Mouse (Mus musculus) MEL (cell line): Measurements from ENCODE around the gene Xrcc4. TPM values are rescaled to one million over a fixed set of nuclear protein-coding genes. Genes with fewer than 3 reads are reported as not detected.
A peak's percentile ranks its signal among the peaks of the same experiment; 100 is the strongest.

Experiments
- DNase-seq: peaks from one replicate; pipeline ENCODE4 v3.0.0; 2011; ENCODE audit warnings: low read depth, low spot score
- H3K27ac ChIP-seq: 2 replicates; pipeline ENCODE4 v1.5.1; 2012; ENCODE audit warnings: low read depth, mild to moderate bottlenecking, control low read depth, low read length, moderate library complexity; ENCODE audit not compliant: control insufficient read depth
- H3K27me3 ChIP-seq, 2 experiments: fragments of 150-350 bp in 1 of 2; sonication (generic) in 1 of 2; 2 replicates each; pipeline ENCODE4 v1.6.1; 2012; ENCODE audit warnings: low read length in 2 of 2, mild to moderate bottlenecking in 2 of 2, improper control_type of control experiment in 1 of 2, moderate library complexity in 1 of 2; ENCODE audit not compliant: insufficient read depth in 2 of 2, control insufficient read depth in 1 of 2
- H3K36me3 ChIP-seq, 2 experiments: 2 replicates each; pipeline ENCODE4 v1.6.1; 2012 to 2014; ENCODE audit warnings: low read length in 2 of 2, improper control_type of control experiment in 1 of 2, inconsistent platforms in 1 of 2, mild to moderate bottlenecking in 1 of 2; ENCODE audit not compliant: insufficient read depth in 2 of 2, control insufficient read depth in 1 of 2
- H3K4me1 ChIP-seq, 2 experiments: fragments of 150-350 bp in 1 of 2; sonication (generic) in 1 of 2; 2 replicates each; pipeline ENCODE4 v1.6.1; 2012; ENCODE audit warnings: low read length in 2 of 2, improper control_type of control experiment in 1 of 2, mild to moderate bottlenecking in 1 of 2; ENCODE audit not compliant: insufficient read depth in 2 of 2, control insufficient read depth in 1 of 2
- H3K4me3 ChIP-seq, 2 experiments: fragments of 150-350 bp in 1 of 2; sonication (generic) in 1 of 2; 2 replicates each; pipeline ENCODE4 v1.5.1; 2012; ENCODE audit warnings: low read depth in 2 of 2, low read length in 2 of 2, mild to moderate bottlenecking in 2 of 2, moderate library complexity in 2 of 2, control low read depth in 1 of 2, improper control_type of control experiment in 1 of 2; ENCODE audit not compliant: control insufficient read depth in 1 of 2, insufficient read depth in 1 of 2
- H3K79me2 ChIP-seq: 2 replicates; pipeline ENCODE4 v1.6.1; 2012; ENCODE audit warnings: mild to moderate bottlenecking, low read length, moderate library complexity; ENCODE audit not compliant: control insufficient read depth, poor library complexity, insufficient read depth
- H3K9ac ChIP-seq: 2 replicates; pipeline ENCODE4 v1.6.1; 2012; ENCODE audit warnings: low read depth, mild to moderate bottlenecking, control low read depth, low read length, moderate library complexity; ENCODE audit not compliant: control insufficient read depth, poor library complexity, severe bottlenecking
- H3K9me3 ChIP-seq: fragments of 150-350 bp; sonication (generic); replicated peaks from 2 replicates; pipeline ENCODE4 v1.6.1; 2012; ENCODE audit warnings: mild to moderate bottlenecking, low read length, improper control_type of control experiment, moderate library complexity; ENCODE audit not compliant: insufficient read depth
- BHLHE40 ChIP-seq: IDR thresholded peaks from 2 replicates; pipeline ENCODE4 v1.6.1; 2012; ENCODE audit warnings: low read depth, mild to moderate bottlenecking, inconsistent platforms, low read length, improper control_type of control experiment, borderline replicate concordance
- CHD1 ChIP-seq: IDR thresholded peaks from 2 replicates; pipeline ENCODE4 v1.6.1; 2012; ENCODE audit warnings: low read depth, mild to moderate bottlenecking, inconsistent platforms, low read length, improper control_type of control experiment
- CTCF ChIP-seq, 3 experiments: IDR thresholded peaks in 2 of 3; conservative IDR thresholded peaks in 1 of 3; 2 replicates each; pipeline ENCODE4 v1.5.1; 2011 to 2012; ENCODE audit warnings: low read length in 3 of 3, low read depth in 2 of 3, mild to moderate bottlenecking in 2 of 3, improper control_type of control experiment in 1 of 3, inconsistent platforms in 1 of 3, mixed read lengths in 1 of 3, moderate library complexity in 1 of 3; ENCODE audit not compliant: control insufficient read depth in 1 of 3, insufficient read depth in 1 of 3, poor library complexity in 1 of 3, severe bottlenecking in 1 of 3
- E2F4 ChIP-seq: IDR thresholded peaks from 2 replicates; pipeline ENCODE4 v1.6.1; 2011; ENCODE audit warnings: low read depth, low read length, improper control_type of control experiment, borderline replicate concordance
- ELF1 ChIP-seq: IDR thresholded peaks from 2 replicates; pipeline ENCODE4 v1.6.1; 2014; ENCODE audit warnings: low read depth, mild to moderate bottlenecking, inconsistent platforms, low read length, improper control_type of control experiment, moderate library complexity
- EP300 ChIP-seq, 2 experiments: IDR thresholded peaks; 2 replicates each; pipeline ENCODE4 v1.6.1; 2011; ENCODE audit warnings: improper control_type of control experiment in 2 of 2, low read length in 2 of 2, low read depth in 1 of 2, mild to moderate bottlenecking in 1 of 2
- ETS1 ChIP-seq: IDR thresholded peaks from 2 replicates; pipeline ENCODE4 v1.6.1; 2012; ENCODE audit warnings: low read depth, mild to moderate bottlenecking, inconsistent platforms, low read length, improper control_type of control experiment, moderate library complexity
- GABPA ChIP-seq: IDR thresholded peaks from 2 replicates; pipeline ENCODE4 v1.6.1; 2012; ENCODE audit warnings: low read depth, mild to moderate bottlenecking, inconsistent platforms, low read length, improper control_type of control experiment, moderate library complexity
- GATA1 ChIP-seq: IDR thresholded peaks from 2 replicates; pipeline ENCODE4 v1.6.1; 2011; ENCODE audit warnings: low read depth, low read length, improper control_type of control experiment
- HCFC1 ChIP-seq: IDR thresholded peaks from 2 replicates; pipeline ENCODE4 v1.6.1; 2012; ENCODE audit warnings: low read depth, mild to moderate bottlenecking, inconsistent platforms, low read length, improper control_type of control experiment, moderate library complexity
- MAFK ChIP-seq: IDR thresholded peaks from 2 replicates; pipeline ENCODE4 v1.6.1; 2011; ENCODE audit warnings: low read depth, mild to moderate bottlenecking, low read length, improper control_type of control experiment, borderline replicate concordance
- MAX ChIP-seq: IDR thresholded peaks from 2 replicates; pipeline ENCODE4 v1.6.1; 2011; ENCODE audit warnings: low read length, improper control_type of control experiment
- MAZ ChIP-seq: IDR thresholded peaks from 2 replicates; pipeline ENCODE4 v1.6.1; 2012; ENCODE audit warnings: low read depth, mild to moderate bottlenecking, inconsistent platforms, low read length, improper control_type of control experiment
- MEF2A ChIP-seq: IDR thresholded peaks from 2 replicates; pipeline ENCODE4 v1.6.1; 2014; ENCODE audit warnings: low read depth, mild to moderate bottlenecking, inconsistent platforms, low read length, improper control_type of control experiment; ENCODE audit not compliant: poor library complexity, insufficient replicate concordance, severe bottlenecking; ENCODE audit errors: extremely low read depth
- NELFE ChIP-seq: IDR thresholded peaks from 2 replicates; pipeline ENCODE4 v1.6.1; 2011; ENCODE audit warnings: low read depth, low read length, improper control_type of control experiment
- NRF1 ChIP-seq: IDR thresholded peaks from 2 replicates; pipeline ENCODE4 v1.6.1; 2014; ENCODE audit warnings: low read depth, mild to moderate bottlenecking, inconsistent platforms, low read length, improper control_type of control experiment, moderate library complexity; ENCODE audit not compliant: poor library complexity, insufficient read depth, severe bottlenecking
- POLR2A ChIP-seq, 2 experiments: IDR thresholded peaks; 2 replicates each; pipeline ENCODE4 v1.6.1; 2011 to 2012; ENCODE audit warnings: low read length in 2 of 2, mild to moderate bottlenecking in 2 of 2, control low read depth in 1 of 2, improper control_type of control experiment in 1 of 2, low read depth in 1 of 2, moderate library complexity in 1 of 2; ENCODE audit not compliant: control insufficient read depth in 1 of 2, insufficient read depth in 1 of 2, poor library complexity in 1 of 2
- POLR2AphosphoS5 ChIP-seq: IDR thresholded peaks from 2 replicates; pipeline ENCODE4 v1.6.1; 2012; ENCODE audit warnings: low read depth, borderline replicate concordance, mild to moderate bottlenecking, inconsistent platforms, low read length, moderate library complexity, mixed read lengths
- RAD21 ChIP-seq: IDR thresholded peaks from 2 replicates; pipeline ENCODE4 v1.6.1; 2011; ENCODE audit warnings: mild to moderate bottlenecking, low read depth, low read length, improper control_type of control experiment
- RCOR1 ChIP-seq: IDR thresholded peaks from 2 replicates; pipeline ENCODE4 v1.6.1; 2012; ENCODE audit warnings: low read depth, mild to moderate bottlenecking, inconsistent platforms, low read length, improper control_type of control experiment
- SIN3A ChIP-seq: IDR thresholded peaks from 2 replicates; pipeline ENCODE4 v1.6.1; 2012; ENCODE audit warnings: low read length, improper control_type of control experiment, inconsistent platforms
- SMC3 ChIP-seq: IDR thresholded peaks from 2 replicates; pipeline ENCODE4 v1.6.1; 2011; ENCODE audit warnings: low read depth, low read length, improper control_type of control experiment
- TAL1 ChIP-seq: IDR thresholded peaks from 2 replicates; pipeline ENCODE4 v1.6.1; 2012; ENCODE audit warnings: mild to moderate bottlenecking, inconsistent platforms, low read length, moderate library complexity, mixed read lengths
- TCF12 ChIP-seq: IDR thresholded peaks from 2 replicates; pipeline ENCODE4 v1.6.1; 2014; ENCODE audit warnings: low read depth, mild to moderate bottlenecking, inconsistent platforms, low read length, improper control_type of control experiment, moderate library complexity
- UBTF ChIP-seq: IDR thresholded peaks from 2 replicates; pipeline ENCODE4 v1.6.1; 2012; ENCODE audit warnings: low read depth, mild to moderate bottlenecking, inconsistent platforms, low read length, improper control_type of control experiment, moderate library complexity, borderline replicate concordance; ENCODE audit not compliant: insufficient read depth
- USF1 ChIP-seq: IDR thresholded peaks from 2 replicates; pipeline ENCODE4 v1.6.1; 2014; ENCODE audit warnings: low read depth, mild to moderate bottlenecking, inconsistent platforms, low read length, improper control_type of control experiment, moderate library complexity
- ZKSCAN1 ChIP-seq: IDR thresholded peaks from 2 replicates; pipeline ENCODE4 v1.6.1; 2012; ENCODE audit warnings: low read depth, mild to moderate bottlenecking, inconsistent platforms, low read length, improper control_type of control experiment, moderate library complexity
- ZNF384 ChIP-seq: IDR thresholded peaks from 2 replicates; pipeline ENCODE4 v1.6.1; 2012; ENCODE audit warnings: low read depth, mild to moderate bottlenecking, inconsistent platforms, low read length, improper control_type of control experiment
- polyA plus RNA-seq, 2 experiments: library from polyadenylated mRNA; stranded (reverse) in 1 of 2; unstranded in 1 of 2; fragments of >175 nt in 1 of 2; fragments of >200 nt in 1 of 2; gene quantifications; 2 replicates each; pipeline versions ENCODE4 v1.2.1 to v1.2.4; 2012; ENCODE audit warnings: low replicate concordance in 2 of 2, low read depth in 1 of 2; ENCODE audit not compliant: insufficient read length in 2 of 2, insufficient read depth in 1 of 2, missing spikeins in 1 of 2
- total RNA-seq: library from RNA; depleted of rRNA; stranded (reverse); fragments of 300-350 nt; gene quantifications from 2 replicates; pipeline ENCODE4 v1.2.3, GENCODE M21; 2012

The Xrcc4 gene
- total and polyA plus RNA-seq, 3 experiments: 6.6 to 7.7 TPM; not detected in 1

- Histone ChIP-seq H3K9me3 (no peaks in the 10 kb centered on the region), H3K4me3 (no peak overlapping the region), H3K27me3 (no peaks in the 10 kb centered on the region), H3K27ac (no peak overlapping the region), H3K79me2 (no peaks in the 10 kb centered on the region), H3K4me1 (no peaks in the 10 kb centered on the region), H3K36me3 (peaks cover 0 to 3% of the 10 kb centered on the region in 2 experiments; a peak in 2 of 4 replicates), H3K9ac (no peak overlapping the region)
- TF ChIP-seq USF1 (no peak), BHLHE40 (no peak), RCOR1 (peak; percentile 97), TAL1 (no peak), TCF12 (no peak), NELFE (no peak), HCFC1 (no peak), GABPA (no peak), MEF2A (peak; percentile 74; the same call in 1 of the 2 replicates), CHD1 (no peak), POLR2AphosphoS5 (no peak), ZKSCAN1 (no peak), MAX (no peak), ZNF384 (no peak), UBTF (no peak), RAD21 (no peak), MAFK (no peak), NRF1 (no peak), ETS1 (0 out of 2 replicates have a peak, but pooled peaks have one; percentile 27), MAZ (no peak), GATA1 (0 out of 2 replicates have a peak, but pooled peaks have one; percentile 30), CTCF (IDR thresholded peaks at IDR 0.05 in 2 of 3, conservative IDR thresholded peaks at IDR 0.05 in 1 of 3; ENCODE audit: control insufficient read depth in 1 of 3, insufficient read depth in 1 of 3, low read depth in 2 of 3, low read length in 3 of 3, poor library complexity in 1 of 3, severe bottlenecking in 1 of 3) (no peak), E2F4 (no peak), EP300 (IDR thresholded peaks at IDR 0.05; ENCODE audit: low read depth in 1 of 2, low read length in 2 of 2) (peak; percentile 11 to 56; a peak in 1 of 4 replicates), ELF1 (no peak), SMC3 (no peak), SIN3A (no peak), POLR2A (IDR thresholded peaks at IDR 0.05; ENCODE audit: control insufficient read depth in 1 of 2, insufficient read depth in 1 of 2, low read depth in 1 of 2, low read length in 2 of 2, poor library complexity in 1 of 2) (no peak)
- peak; percentile 57 for DNase-seq
These were observed 306.5 kb downstream of the Xrcc4 start for GRCm38 (mm10) chr13:89782886-89783285.
